Mouse (Mus musculus) mouse trophoblast stem cell (cell line): Measurements from ENCODE around the gene Tbc1d2.
"Not testable (repeated sequence)": the region's sequence is repeated elsewhere in the genome, so short reads cannot be mapped to it uniquely, and the experiment has no call there.

Source experiments
- in situ Hi-C, 2 experiments: fragments of 300-500 bp; cut with MseI, MboI; formaldehyde crosslinking; loops; 2 replicates in 1 of 2; 3 replicates in 1 of 2; pipeline ENCODE4 v1.15.1; 2025

Gene Tbc1d2

GRCm38 (mm10) chr4:46642924-46643675 lies 6.9 kb downstream of the Tbc1d2 start:
- in situ Hi-C loops, result no loop called here

- in situ Hi-C loops, result no loop called here
Observed at GRCm38 (mm10) chr4:46641283-46641682, 8.7 kb downstream of the Tbc1d2 start.

- in situ Hi-C loops, result no loop called here
Observed at GRCm38 (mm10) chr4:46639866-46640265, 10.1 kb downstream of the Tbc1d2 start.

GRCm38 (mm10) chr4:46637250-46637649 lies 12.8 kb downstream of the Tbc1d2 start:
- in situ Hi-C loops, result not testable (repeated sequence)

- in situ Hi-C loops, result no loop called here
Observed at GRCm38 (mm10) chr4:46635702-46636430, 14.1 kb downstream of the Tbc1d2 start.

GRCm38 (mm10) chr4:46634881-46635280 lies 15.1 kb downstream of the Tbc1d2 start:
- in situ Hi-C loops, result no loop called here

- in situ Hi-C loops, result not testable (repeated sequence)
Observed at GRCm38 (mm10) chr4:46633565-46633964, 16.4 kb downstream of the Tbc1d2 start.

- in situ Hi-C loops, result no loop called here
Observed at GRCm38 (mm10) chr4:46632465-46632864, 17.5 kb downstream of the Tbc1d2 start.

GRCm38 (mm10) chr4:46630390-46630789 lies 19.6 kb downstream of the Tbc1d2 start:
- in situ Hi-C loops, result no loop called here

GRCm38 (mm10) chr4:46628873-46629272 lies 21.1 kb downstream of the Tbc1d2 start:
- in situ Hi-C loops, result no loop called here

- in situ Hi-C loops, result no loop called here
Observed at GRCm38 (mm10) chr4:46628081-46628480, 21.9 kb downstream of the Tbc1d2 start.

- in situ Hi-C loops, result no loop called here
Observed at GRCm38 (mm10) chr4:46625101-46625500, 24.9 kb downstream of the Tbc1d2 start.

- in situ Hi-C loops, result no loop called here
Observed at GRCm38 (mm10) chr4:46623007-46623406, 27.0 kb downstream of the Tbc1d2 start.

GRCm38 (mm10) chr4:46620946-46621345 lies 29.1 kb downstream of the Tbc1d2 start:
- in situ Hi-C loops, result no loop called here

- in situ Hi-C loops, result no loop called here
Observed at GRCm38 (mm10) chr4:46620330-46620729, 29.7 kb downstream of the Tbc1d2 start.

GRCm38 (mm10) chr4:46618196-46618817 lies 31.7 kb downstream of the Tbc1d2 start:
- in situ Hi-C loops, result no loop called here

GRCm38 (mm10) chr4:46617408-46617807 lies 32.6 kb downstream of the Tbc1d2 start:
- in situ Hi-C loops, result no loop called here

GRCm38 (mm10) chr4:46614641-46615040 lies 35.4 kb downstream of the Tbc1d2 start:
- in situ Hi-C loops, result loop anchor here (5.0 kb wide), 2 partner anchors 38 to 43 kb away; partner anchors contain the start of gene Tbc1d2 (in 1 of the 2)

- in situ Hi-C loops, result loop anchor here (5.0 kb wide), 2 partner anchors 39 to 44 kb away; partner anchors contain the start of gene Tbc1d2 (in 1 of the 2)
Observed at GRCm38 (mm10) chr4:46613618-46614017, 36.4 kb downstream of the Tbc1d2 start.

GRCm38 (mm10) chr4:46611181-46611580 lies 38.8 kb downstream of the Tbc1d2 start:
- in situ Hi-C loops, result loop anchor here (5.0 kb wide), 2 partner anchors 41 to 46 kb away; partner anchors contain the start of gene Tbc1d2 (in 1 of the 2)

- in situ Hi-C loops, result no loop called here
Observed at GRCm38 (mm10) chr4:46607601-46608000, 42.4 kb downstream of the Tbc1d2 start.

GRCm38 (mm10) chr4:46605451-46605850 lies 44.6 kb downstream of the Tbc1d2 start:
- in situ Hi-C loops, result no loop called here
